Mouse (Mus musculus): ENCODE data around the gene Dstn. TPM values are rescaled to one million over a fixed set of nuclear protein-coding genes. Genes with fewer than 3 reads are reported as not detected.
A peak's percentile ranks its signal among the peaks of the same experiment; 100 is the strongest.

The Dstn gene
- total RNA-seq, 4 experiments from 2014 or later, result 210 to 277 (median 238) TPM

GRCm38 (mm10) chr2:143916229-143916628, 1.1 kb downstream of the Dstn start:
- DNase-seq, result peak; percentile 36

- DNase-seq, result no peak
Observed at GRCm38 (mm10) chr2:143917622-143918021, 2.5 kb downstream of the Dstn start.

GRCm38 (mm10) chr2:143918831-143919502, 3.8 kb downstream of the Dstn start:
- no peak for DNase-seq

GRCm38 (mm10) chr2:143924085-143924484, 9.0 kb downstream of the Dstn start:
- peak; percentile 42 for DNase-seq

- no peak for DNase-seq
Observed at GRCm38 (mm10) chr2:143925826-143926225, 10.7 kb downstream of the Dstn start.

GRCm38 (mm10) chr2:143929607-143930311, 14.6 kb downstream of the Dstn start:
- no peak for DNase-seq

GRCm38 (mm10) chr2:143932340-143932873, 17.3 kb downstream of the Dstn start:
- no peak for DNase-seq

- DNase-seq, result no peak
Observed at GRCm38 (mm10) chr2:143933516-143933915, 18.4 kb downstream of the Dstn start.

- DNase-seq, result no peak
Observed at GRCm38 (mm10) chr2:143934439-143934838, 19.3 kb downstream of the Dstn start.

GRCm38 (mm10) chr2:143937861-143938260, 22.7 kb downstream of the Dstn start:
- peak; percentile 25 for DNase-seq

GRCm38 (mm10) chr2:143940406-143940805, 25.3 kb downstream of the Dstn start:
- no peak for DNase-seq

GRCm38 (mm10) chr2:143944796-143945195, 29.7 kb downstream of the Dstn start:
- no peak for DNase-seq

- peak; percentile 24 for DNase-seq
Observed at GRCm38 (mm10) chr2:143945466-143946075, 30.5 kb downstream of the Dstn start.

- no peak for DNase-seq
Observed at GRCm38 (mm10) chr2:143946399-143946798, 31.3 kb downstream of the Dstn start.

GRCm38 (mm10) chr2:143947981-143948380, 32.9 kb downstream of the Dstn start:
- no peak for DNase-seq

- no peak for DNase-seq
Observed at GRCm38 (mm10) chr2:143948416-143948815, 33.3 kb downstream of the Dstn start.

- DNase-seq, result no peak
Observed at GRCm38 (mm10) chr2:143949217-143949616, 34.1 kb downstream of the Dstn start.

- DNase-seq, result no peak
Observed at GRCm38 (mm10) chr2:143950290-143951027, 35.3 kb downstream of the Dstn start.

- no peak for DNase-seq
Observed at GRCm38 (mm10) chr2:143951028-143951420, 35.9 kb downstream of the Dstn start.

GRCm38 (mm10) chr2:143951546-143952315, 36.6 kb downstream of the Dstn start:
- DNase-seq, result no peak

GRCm38 (mm10) chr2:143953944-143954343, 38.8 kb downstream of the Dstn start:
- no peak for DNase-seq

GRCm38 (mm10) chr2:143955004-143955403, 39.9 kb downstream of the Dstn start:
- DNase-seq, result no peak

Measured in adrenal gland, adult 8-10 months (tissue).